Mouse (Mus musculus): Measurements from ENCODE around the gene Pfas.
A peak's percentile ranks its signal among the peaks of the same experiment; 100 is the strongest.

The Pfas gene

GRCm38 (mm10) chr11:69008182-69009121 is at the start of gene Pfas:
Gene Pfas (minus strand): TSS chr11:69008460.
- peak; percentile 85 to 93 for DNase-seq (ENCODE audit: low spot score in 2 of 2)

- DNase-seq (ENCODE audit: low spot score in 2 of 2) = no peak
Observed at GRCm38 (mm10) chr11:69053848-69054247, 45.6 kb upstream of the Pfas start.

- DNase-seq (ENCODE audit: low spot score in 2 of 2) = no peak
Observed at GRCm38 (mm10) chr11:69052824-69053421, 44.7 kb upstream of the Pfas start.

GRCm38 (mm10) chr11:69051771-69052170 is 43.5 kb upstream of the Pfas start:
- DNase-seq (ENCODE audit: low spot score in 2 of 2) = no peak

- no peak for DNase-seq (ENCODE audit: low spot score in 2 of 2)
Observed at GRCm38 (mm10) chr11:69050748-69051147, 42.5 kb upstream of the Pfas start.

GRCm38 (mm10) chr11:69048151-69048550 is 39.9 kb upstream of the Pfas start:
- DNase-seq (ENCODE audit: low spot score in 2 of 2) = no peak

- no peak for DNase-seq (ENCODE audit: low spot score in 2 of 2)
Observed at GRCm38 (mm10) chr11:69047592-69047991, 39.3 kb upstream of the Pfas start.

GRCm38 (mm10) chr11:69046395-69046774 is 38.1 kb upstream of the Pfas start:
- DNase-seq (ENCODE audit: low spot score in 2 of 2) = no peak

GRCm38 (mm10) chr11:69045531-69046394 is 37.5 kb upstream of the Pfas start, which contains the start of gene Aurkb:
Gene Aurkb (plus strand): TSS chr11:69045647.
- DNase-seq (ENCODE audit: low spot score in 2 of 2) = peak; percentile 71 to 76

GRCm38 (mm10) chr11:69038173-69038572 is 29.9 kb upstream of the Pfas start:
- DNase-seq (ENCODE audit: low spot score in 2 of 2) = no peak

- peak; percentile 80 to 85 for DNase-seq (ENCODE audit: low spot score in 2 of 2)
Observed at GRCm38 (mm10) chr11:69037231-69038061, 29.2 kb upstream of the Pfas start.

GRCm38 (mm10) chr11:69036486-69037230 is 28.4 kb upstream of the Pfas start:
- DNase-seq (ENCODE audit: low spot score in 2 of 2) = peak; percentile 85 to 87

- DNase-seq (ENCODE audit: low spot score in 2 of 2) = peak; percentile 63 to 80
Observed at GRCm38 (mm10) chr11:69035849-69036248, 27.6 kb upstream of the Pfas start.

- DNase-seq (ENCODE audit: low spot score in 2 of 2) = no peak
Observed at GRCm38 (mm10) chr11:69035411-69035810, 27.2 kb upstream of the Pfas start.

- no peak for DNase-seq (ENCODE audit: low spot score in 2 of 2)
Observed at GRCm38 (mm10) chr11:69034585-69034984, 26.3 kb upstream of the Pfas start.

GRCm38 (mm10) chr11:69033552-69033951 is 25.3 kb upstream of the Pfas start:
- DNase-seq (ENCODE audit: low spot score in 2 of 2) = no peak

GRCm38 (mm10) chr11:69028805-69029204 is 20.5 kb upstream of the Pfas start:
- no peak for DNase-seq (ENCODE audit: low spot score in 2 of 2)

GRCm38 (mm10) chr11:69026562-69026961 is 18.3 kb upstream of the Pfas start:
- DNase-seq (ENCODE audit: low spot score in 2 of 2) = no peak

- no peak for DNase-seq (ENCODE audit: low spot score in 2 of 2)
Observed at GRCm38 (mm10) chr11:69020691-69021090, 12.4 kb upstream of the Pfas start.

- DNase-seq (ENCODE audit: low spot score in 2 of 2) = no peak
Observed at GRCm38 (mm10) chr11:69016755-69017154, 8.5 kb upstream of the Pfas start.
